Mouse (Mus musculus) NIH3T3 (cell line): ENCODE data around the gene Nup50.
"Not testable (repeated sequence)": the region's sequence is repeated elsewhere in the genome, so short reads cannot be mapped to it uniquely, and the experiment has no call there.

Experiments used
- DNase-seq: peaks from one replicate; pipeline ENCODE4 v3.0.0-alpha.2; 2012; ENCODE audit warnings: low read depth

Gene Nup50

GRCm38 (mm10) chr15:84922884-84923507, at the start of gene Nup50:
TSS of gene Nup50 (plus strand) at chr15:84923411.
- DNase-seq = peak; percentile 100

DNA sequence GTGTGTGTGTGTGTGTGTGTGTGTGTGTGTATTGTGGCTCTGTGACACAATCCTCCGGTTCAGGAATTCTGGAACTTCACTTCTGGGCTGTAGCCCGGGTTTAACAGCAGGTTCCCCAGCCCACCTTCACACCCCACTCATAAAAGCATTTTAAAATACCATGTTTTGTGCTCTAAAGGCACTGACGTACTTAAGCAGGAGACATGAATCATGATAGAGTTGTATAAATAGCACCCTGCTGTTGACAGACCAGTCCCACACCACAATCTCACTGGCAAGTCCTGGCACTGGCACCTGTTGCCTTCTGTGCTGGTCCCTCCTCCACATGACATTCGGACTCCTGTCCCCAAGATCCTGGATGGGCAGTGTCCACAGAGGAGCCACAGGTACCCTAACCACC, 49.3 kb upstream of the Nup50 start:
- no peak for DNase-seq

DNA sequence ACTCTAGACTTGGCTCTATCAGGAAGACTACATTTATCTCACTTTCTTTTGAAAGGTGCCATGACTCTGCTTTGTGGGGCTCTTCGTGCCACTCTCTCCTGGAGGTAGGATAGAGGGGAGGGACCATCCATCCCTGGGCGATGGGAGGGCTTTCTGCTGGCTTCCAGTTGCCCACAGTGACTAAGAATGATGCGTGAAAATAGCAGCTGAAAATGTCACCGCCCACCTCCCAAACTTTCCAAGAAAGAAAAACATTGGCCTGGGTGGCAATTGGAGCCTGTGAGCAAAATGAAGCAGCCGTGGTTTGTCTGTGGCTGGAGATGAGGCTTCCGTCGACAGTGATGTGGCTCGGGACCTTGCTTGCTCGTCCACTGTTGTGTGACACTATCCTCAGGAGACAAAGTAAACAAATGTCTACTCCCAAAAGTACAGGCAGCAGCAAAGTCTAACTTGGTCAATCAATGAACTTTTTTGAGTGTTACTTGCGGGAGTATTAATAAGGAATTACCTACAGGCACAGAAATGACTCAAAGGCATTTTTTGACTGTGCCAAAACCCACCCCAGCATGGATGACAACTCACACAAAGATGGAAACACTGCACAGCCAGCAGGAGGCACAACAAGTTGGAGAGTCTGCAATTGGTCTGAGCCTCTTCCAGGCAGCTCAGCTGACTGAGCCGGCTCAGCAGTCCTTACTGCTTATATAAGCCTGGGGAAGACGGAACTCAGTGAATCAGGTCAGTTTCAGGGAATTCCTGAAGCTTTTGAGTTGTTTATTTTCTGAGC, 46.0 kb upstream of the Nup50 start:
- DNase-seq = no peak

DNA sequence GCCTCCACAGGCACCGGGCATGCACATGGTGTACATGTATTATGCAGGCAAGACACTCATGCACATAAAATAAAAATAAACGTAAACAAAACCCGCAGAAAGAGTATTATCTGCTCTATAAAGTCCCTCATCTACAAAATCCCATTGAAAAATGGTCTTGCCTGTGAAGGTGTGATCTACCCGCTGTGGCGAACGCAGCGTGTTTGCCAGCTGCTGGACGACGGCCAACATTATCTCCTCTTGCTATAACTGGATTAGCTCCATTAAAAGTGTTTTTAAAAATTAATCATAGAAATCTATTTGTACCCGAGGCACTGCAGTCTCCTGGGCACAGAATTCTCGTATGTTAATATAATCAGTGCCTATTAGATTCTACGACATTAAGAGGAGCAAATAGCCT, 35.1 kb upstream of the Nup50 start:
- DNase-seq = no peak

DNA sequence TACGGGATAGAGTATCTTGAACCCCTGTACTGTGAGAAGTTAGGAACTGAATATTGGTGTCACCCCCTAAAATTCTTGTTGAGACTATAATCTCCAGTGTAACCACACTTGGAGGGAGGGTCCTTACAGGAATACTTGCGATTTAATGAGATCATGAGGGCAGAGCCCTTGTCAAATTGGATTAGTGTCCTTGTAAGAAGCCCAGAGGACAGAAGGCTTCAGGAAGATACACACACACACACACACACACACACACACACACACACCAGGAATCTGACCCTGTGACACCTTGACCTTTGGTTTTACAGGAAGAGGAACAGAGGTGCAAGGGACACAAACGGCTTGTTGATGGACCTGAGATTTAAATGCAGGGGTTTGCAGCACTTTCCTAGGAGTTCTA, 32.0 kb upstream of the Nup50 start:
- DNase-seq = no peak

DNA sequence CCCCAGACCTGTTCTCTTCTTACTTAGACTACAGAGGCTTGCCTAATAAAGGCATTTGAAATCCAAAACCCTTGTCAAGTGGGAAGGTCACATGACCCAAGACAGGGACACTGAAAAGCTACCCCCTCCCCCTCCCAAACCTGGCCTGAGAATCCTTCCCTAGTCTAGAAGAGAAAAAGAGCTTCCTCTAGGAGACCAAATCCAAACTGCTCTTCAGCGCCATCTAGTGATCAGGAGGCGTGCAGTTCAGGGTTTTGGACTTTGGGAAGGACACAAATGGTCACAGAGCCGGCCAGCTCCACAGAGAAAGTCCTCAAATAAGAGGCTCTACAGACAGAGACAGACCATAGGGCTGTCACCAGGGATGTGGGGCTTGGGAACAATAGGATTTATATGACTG, 31.6 kb upstream of the Nup50 start:
- peak; percentile 88 for DNase-seq

GRCm38 (mm10) chr15:84896216-84896615, 27.0 kb upstream of the Nup50 start:
- DNase-seq = not testable (repeated sequence)

DNA sequence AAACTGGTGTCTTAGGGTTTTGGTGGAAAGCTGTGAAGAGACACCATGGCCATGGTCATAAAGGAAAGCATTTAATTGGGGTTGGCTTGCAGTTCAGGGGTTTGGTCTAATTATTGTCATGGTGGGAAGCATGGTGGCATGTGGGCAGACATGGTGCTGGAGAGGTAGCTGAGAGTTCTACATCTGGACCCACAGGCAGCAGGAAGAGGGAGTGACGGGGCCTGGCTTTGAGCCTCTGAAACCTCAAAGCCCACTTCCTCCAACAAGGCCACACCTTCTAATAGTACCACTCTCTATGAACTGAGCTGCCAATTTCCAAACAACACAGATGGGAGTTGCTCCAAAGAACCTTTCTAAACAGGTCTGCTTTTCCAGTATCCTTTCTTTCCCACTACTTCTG, 26.5 kb upstream of the Nup50 start:
- no peak for DNase-seq

DNA sequence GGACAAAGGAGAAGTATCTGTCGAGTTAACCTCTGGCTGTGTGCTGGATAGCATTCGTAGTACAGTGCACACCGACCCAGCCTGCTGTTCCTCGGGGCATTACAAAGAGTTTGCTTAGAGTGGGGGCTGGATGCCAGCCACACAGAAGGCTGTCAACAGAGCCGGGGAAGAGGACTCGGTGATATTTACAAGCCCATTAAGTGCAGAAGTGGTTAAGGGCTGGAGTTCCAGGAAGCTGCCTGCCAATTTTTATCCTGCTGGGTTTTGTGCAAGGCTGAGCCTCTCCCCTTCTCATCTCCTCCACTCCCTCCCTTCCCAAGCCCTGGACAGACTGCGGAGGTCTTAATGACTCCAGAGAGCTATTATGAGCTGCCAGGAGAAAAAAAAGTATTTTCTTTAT, 25.1 kb upstream of the Nup50 start:
- DNase-seq = no peak

DNA sequence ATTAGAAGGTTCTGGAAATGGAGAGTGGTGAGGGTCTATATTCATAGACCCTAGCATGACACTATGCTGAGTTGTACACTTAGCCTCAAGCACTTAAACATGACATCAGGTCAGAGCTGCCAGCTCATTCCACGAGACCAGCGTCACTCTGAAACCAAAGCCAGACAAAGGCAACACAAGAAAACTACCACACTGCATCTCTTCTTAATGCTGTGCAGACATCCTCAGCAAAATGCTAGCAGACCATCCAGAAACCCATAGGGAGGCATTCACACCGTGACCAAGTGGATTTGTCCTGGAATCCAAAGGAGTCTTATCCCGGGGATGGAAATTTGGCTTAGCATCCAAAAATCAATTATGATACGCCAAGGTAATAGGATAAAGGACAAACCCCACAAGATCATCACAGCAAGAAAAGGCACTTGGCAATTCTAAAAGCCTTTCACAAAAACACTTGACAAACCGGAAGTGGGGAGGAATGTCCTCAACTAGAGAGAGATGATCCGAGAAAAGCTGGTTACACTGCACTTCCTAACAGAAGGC, 19.3 kb upstream of the Nup50 start:
- DNase-seq = no peak

- no peak for DNase-seq
These were observed 10.0 kb upstream of the Nup50 start for GRCm38 (mm10) chr15:84913201-84913600.

GRCm38 (mm10) chr15:84919938-84920337, 3.3 kb upstream of the Nup50 start, which contains the start of gene Gm29666:
TSS of gene Gm29666 (minus strand) at chr15:84920038.
- no peak for DNase-seq

GRCm38 (mm10) chr15:84923508-84924181, 434 bp downstream of the Nup50 start:
- peak; percentile 27 for DNase-seq

DNA sequence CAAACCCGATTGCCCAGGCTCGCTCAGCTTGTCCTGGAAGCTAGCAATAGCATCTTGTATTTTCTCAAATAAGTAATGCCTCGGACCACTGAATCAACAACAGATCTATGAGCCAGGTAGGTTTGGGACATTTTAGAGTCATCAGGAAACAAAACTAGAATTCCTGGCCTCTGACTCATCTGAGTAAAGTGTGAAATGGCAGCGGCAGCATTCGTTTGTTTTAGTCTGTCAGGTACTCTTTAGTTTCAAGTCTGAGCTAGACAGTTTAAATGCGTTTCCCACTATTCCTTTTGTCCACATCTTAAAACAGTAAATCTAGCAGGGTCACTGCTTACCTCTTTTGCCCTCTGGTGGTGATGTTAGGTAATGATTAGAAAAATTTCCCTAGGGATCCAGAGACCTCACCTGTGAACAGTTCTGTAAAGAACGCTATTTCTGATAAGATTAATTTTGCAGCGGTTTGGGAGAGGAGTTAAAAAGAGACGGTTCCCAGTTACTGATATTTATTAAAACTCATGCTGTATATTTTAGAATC, 1.6 kb downstream of the Nup50 start:
- DNase-seq = peak; percentile 75

DNA sequence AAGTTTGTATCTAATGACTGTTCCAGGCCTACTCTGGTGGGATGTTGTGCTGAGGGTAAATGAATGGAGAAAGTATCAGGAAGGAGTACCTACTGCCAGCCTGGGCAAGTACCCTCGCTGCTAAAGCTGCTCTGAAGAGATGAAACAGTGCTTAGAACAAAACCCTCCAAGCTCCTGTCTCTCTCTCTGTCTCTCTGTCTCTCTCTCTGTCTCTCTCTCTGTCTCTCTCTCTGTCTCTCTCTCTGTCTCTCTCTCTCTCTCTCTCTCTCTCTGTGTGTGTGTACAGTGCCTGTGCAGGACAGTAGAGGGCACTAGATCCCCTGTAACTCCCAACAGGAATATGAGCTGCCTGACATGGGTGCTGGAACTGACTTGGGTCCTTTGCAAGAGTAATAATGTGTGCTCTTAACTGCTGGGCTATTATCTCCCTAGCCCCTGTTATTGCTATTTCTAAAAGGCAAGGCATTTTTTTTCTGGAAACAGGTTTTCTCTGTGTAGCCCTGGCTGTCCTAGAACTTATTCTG, 2.3 kb downstream of the Nup50 start:
- DNase-seq = peak; percentile 74

GRCm38 (mm10) chr15:84932351-84932750, 9.1 kb downstream of the Nup50 start:
- no peak for DNase-seq

GRCm38 (mm10) chr15:84934901-84935300, 11.7 kb downstream of the Nup50 start:
- no peak for DNase-seq

GRCm38 (mm10) chr15:84940102-84940501, 16.9 kb downstream of the Nup50 start:
- DNase-seq = no peak

DNA sequence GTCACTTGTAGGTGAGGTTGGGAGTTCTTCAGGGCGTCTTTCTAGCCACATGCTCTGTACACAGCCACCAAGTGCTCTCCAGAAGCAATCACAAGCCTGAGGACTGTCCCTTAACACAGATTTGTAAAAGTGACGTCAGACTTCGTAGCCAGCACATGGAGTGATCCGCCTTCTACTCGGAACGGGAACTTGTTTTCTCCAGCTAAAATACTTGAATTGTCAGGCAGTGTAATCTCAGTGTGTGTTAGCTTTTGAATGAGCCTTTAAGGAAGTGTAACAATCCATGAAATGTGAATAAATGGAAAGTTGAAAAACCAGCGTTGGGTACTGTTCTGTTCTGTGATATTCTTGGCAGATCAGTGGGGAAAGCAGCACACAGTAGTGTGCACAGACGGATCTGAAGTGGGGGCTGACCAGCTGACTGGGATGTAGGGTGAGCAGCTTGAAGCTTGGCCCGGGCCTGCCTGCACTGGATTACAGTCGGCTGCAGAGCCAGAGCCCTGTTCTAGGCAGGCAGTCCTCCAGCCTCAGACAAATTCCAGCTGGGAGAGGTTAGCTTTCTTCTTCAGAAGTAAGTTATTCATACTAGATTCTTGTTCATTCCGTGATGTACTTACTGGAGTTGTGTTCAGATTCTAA, 19.6 kb downstream of the Nup50 start:
- no peak for DNase-seq

DNA sequence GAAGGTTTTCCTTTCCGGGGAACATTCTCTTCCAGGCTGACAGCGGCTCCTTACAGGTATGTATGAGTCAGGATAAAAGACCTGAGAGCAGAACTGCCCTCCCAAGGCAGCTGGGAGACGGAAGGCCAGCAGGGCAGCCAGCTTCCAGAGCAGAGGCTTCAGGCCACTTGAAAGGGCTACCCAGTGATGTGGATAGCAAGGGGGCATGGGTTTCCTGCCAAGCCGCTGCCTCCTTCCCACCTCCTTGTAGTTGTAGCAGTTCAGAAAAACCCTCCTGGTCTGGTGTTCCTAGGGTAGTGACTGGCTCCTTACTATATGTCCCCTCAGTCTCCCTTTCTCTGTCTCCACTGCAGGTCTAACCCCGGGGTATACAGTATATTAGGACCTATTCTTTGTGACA, 21.1 kb downstream of the Nup50 start:
- DNase-seq = peak; percentile 23

- no peak for DNase-seq
These were observed 25.8 kb downstream of the Nup50 start for GRCm38 (mm10) chr15:84948990-84949389.

GRCm38 (mm10) chr15:84950053-84950452, 26.8 kb downstream of the Nup50 start:
- DNase-seq = no peak
